Mouse (Mus musculus): Measurements from ENCODE around the gene Atg10. TPM values are rescaled to one million over a fixed set of nuclear protein-coding genes. Genes with fewer than 3 reads are reported as not detected.

The Atg10 gene
- polyA plus RNA-seq, 1 experiment from 2014 or later = 15.1 TPM

DNA sequence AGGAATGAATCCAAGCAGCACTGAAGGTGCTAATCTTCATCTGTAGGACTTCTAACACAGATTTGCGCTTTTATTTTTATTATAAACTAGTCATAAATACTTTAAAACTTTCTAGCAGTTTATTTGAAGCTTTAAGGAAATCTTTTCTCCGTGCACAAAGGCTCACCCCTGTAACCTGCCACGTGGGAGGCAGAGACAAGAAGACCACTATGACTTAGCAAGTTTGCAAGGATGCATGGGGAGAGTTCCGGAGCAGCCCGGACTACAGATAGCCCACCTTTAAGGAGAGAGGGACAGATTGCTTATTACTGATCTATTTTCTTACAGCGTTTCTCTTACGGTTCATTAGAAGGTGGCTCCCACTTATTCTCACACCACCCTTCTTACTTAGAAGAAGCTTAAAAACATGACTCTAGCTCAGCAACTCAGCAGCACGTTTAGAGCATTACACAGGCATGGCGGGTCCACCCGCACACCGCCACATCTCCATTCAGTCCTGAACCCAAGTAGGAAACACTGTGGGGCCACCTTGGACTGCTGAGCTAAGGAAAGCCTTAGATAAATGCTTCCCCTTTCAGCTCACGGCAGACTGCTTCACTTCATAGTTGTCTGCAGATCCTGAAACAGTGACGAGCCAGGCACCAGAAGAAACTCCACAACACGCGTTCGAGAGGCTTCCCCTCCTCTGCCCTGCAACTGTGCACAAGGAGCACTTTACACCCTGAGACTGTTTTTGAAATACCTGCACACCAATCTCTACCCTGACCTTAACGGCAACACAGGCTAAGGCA, 54.0 kb downstream of the Atg10 start:
- Histone ChIP-seq H3K36me3 (no peaks in the 10 kb centered on the region), H3K9me3 (no peaks in the 10 kb centered on the region), H3K4me1 (peaks cover 37% of the 10 kb centered on the region), H3K27me3 (ENCODE audit: insufficient read depth, poor library complexity, severe bottlenecking) (no peaks in the 10 kb centered on the region), H3K27ac (peak overlapping the region; percentile 29; the same call in 1 of the 2 replicates), H3K4me3 (no peak overlapping the region)
- 64% methylated on average over 17 of the region's 17 CpGs for WGBS
- no peak for DNase-seq (ENCODE audit: low spot score)

DNA sequence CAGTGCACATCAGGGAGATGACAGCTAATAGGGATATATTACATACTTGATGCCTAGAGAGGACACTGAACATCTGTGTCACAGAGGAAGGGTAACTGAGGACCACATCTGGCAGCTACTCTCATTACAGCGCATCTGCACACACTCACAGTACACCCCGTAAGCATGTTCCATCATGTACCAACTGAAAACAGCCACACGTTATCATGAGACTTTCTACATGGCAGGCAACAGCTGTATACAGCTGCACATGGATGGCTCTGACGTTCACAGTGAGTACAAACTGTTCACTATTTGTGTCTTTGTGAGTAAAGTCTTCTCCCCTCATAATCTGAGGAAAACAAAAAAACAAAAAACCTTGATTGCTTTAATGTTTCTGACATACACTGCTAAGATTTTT, 55.3 kb downstream of the Atg10 start:
- WGBS = 83% methylated on average over 4 of the region's 4 CpGs
- Histone ChIP-seq H3K27me3 (ENCODE audit: insufficient read depth, poor library complexity, severe bottlenecking) (no peaks in the 10 kb centered on the region), H3K4me1 (peaks cover 43% of the 10 kb centered on the region), H3K9me3 (no peaks in the 10 kb centered on the region), H3K36me3 (no peaks in the 10 kb centered on the region), H3K27ac (no peak overlapping the region), H3K4me3 (no peak overlapping the region)
- DNase-seq (ENCODE audit: low spot score) = no peak

DNA sequence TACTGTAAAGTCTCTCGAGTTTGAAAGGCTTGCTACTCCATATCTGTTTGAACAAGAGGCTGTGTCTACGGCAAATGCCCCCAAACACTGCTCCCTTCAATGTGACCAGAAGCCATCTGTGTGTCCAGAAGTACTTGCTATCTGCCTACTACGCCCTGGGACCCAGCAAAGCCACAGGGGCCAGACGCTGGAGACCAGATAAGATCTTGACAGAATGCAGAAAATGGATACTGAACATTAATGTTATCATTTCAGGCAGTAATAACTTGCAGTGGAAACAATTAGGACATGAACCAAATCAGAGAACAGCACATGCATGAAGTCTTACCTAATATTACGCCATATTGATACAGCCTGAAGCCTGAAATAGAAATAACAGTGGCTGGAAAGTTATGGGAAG, 56.2 kb downstream of the Atg10 start:
- WGBS = 34% methylated on average over 5 of the region's 5 CpGs
- no peaks in the 10 kb centered on the region for H3K9me3 ChIP-seq
- H3K4me1 ChIP-seq = peaks cover 50% of the 10 kb centered on the region
- no peak overlapping the region for H3K4me3 ChIP-seq
- no peaks in the 10 kb centered on the region for H3K27me3 ChIP-seq (ENCODE audit: insufficient read depth, poor library complexity, severe bottlenecking)
- no peak for DNase-seq (ENCODE audit: low spot score)
- H3K27ac ChIP-seq = no peak overlapping the region
- no peaks in the 10 kb centered on the region for H3K36me3 ChIP-seq

DNA sequence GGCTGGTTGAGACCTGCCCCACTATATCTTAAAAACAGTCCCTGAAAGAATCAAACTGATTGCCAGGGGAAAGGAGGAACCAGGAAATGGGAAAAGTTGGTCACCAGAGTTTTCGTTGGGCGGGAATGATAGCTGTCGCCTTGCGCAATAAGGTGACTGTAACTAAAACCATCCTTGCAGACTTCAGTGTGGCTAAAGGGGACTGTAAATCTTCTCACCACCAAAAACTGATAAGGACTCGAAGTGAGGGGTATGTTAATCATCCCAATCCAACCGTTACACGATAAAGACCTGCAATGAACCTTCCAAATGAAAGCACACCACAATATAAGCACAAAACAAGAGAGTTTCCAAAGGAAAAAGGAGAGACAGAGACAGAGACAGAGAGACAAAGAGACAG, 57.5 kb downstream of the Atg10 start:
- Histone ChIP-seq H3K36me3 (no peaks in the 10 kb centered on the region), H3K27me3 (ENCODE audit: insufficient read depth, poor library complexity, severe bottlenecking) (no peaks in the 10 kb centered on the region), H3K4me3 (no peak overlapping the region), H3K4me1 (peaks cover 52% of the 10 kb centered on the region), H3K9me3 (no peaks in the 10 kb centered on the region), H3K27ac (no peak overlapping the region)
- DNase-seq (ENCODE audit: low spot score) = no peak
- WGBS = 64% methylated on average over 7 of the region's 7 CpGs

GRCm38 (mm10) chr13:91165200-91165599, 58.6 kb downstream of the Atg10 start:
- Histone ChIP-seq H3K4me3 (no peak overlapping the region), H3K36me3 (no peaks in the 10 kb centered on the region), H3K9me3 (no peaks in the 10 kb centered on the region), H3K27me3 (ENCODE audit: insufficient read depth, poor library complexity, severe bottlenecking) (no peaks in the 10 kb centered on the region), H3K27ac (peak overlapping the region; percentile 64; the same call in 1 of the 2 replicates), H3K4me1 (peaks cover 52% of the 10 kb centered on the region)
- no peak for DNase-seq (ENCODE audit: low spot score)
- 69% methylated on average over 6 of the region's 6 CpGs for WGBS

DNA sequence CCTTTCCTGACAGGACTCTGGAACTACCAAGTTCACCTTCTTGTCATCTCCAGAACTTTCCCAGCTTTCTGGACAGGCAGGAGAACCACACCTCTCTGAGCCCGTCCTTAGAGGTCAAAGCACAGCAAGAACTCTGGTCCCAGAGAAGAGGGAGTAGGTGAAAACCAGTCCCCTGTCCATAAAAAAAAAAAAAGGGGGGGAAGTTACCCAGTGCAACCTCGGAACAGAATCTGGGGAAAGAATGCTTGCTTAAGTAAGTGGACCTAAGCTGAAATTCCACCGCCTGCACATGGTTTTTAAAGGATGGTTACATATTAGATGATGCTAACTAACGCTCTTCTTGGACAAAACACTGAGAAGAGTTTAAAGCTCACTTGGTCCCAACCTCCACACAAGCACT, 60.5 kb downstream of the Atg10 start:
- no peak overlapping the region for H3K27ac ChIP-seq
- no peak for DNase-seq (ENCODE audit: low spot score)
- no peaks in the 10 kb centered on the region for H3K9me3 ChIP-seq
- no peaks in the 10 kb centered on the region for H3K27me3 ChIP-seq (ENCODE audit: insufficient read depth, poor library complexity, severe bottlenecking)
- WGBS = 67% methylated on average over 4 of the region's 4 CpGs
- no peaks in the 10 kb centered on the region for H3K36me3 ChIP-seq
- peaks cover 46% of the 10 kb centered on the region for H3K4me1 ChIP-seq
- no peak overlapping the region for H3K4me3 ChIP-seq

- WGBS = 46% methylated on average over 5 of the region's 5 CpGs
- H3K27ac ChIP-seq = no peak overlapping the region
- no peak overlapping the region for H3K4me3 ChIP-seq
- no peaks in the 10 kb centered on the region for H3K9me3 ChIP-seq
- no peaks in the 10 kb centered on the region for H3K27me3 ChIP-seq (ENCODE audit: insufficient read depth, poor library complexity, severe bottlenecking)
- no peaks in the 10 kb centered on the region for H3K36me3 ChIP-seq
- peaks cover 42% of the 10 kb centered on the region for H3K4me1 ChIP-seq
- DNase-seq (ENCODE audit: low spot score) = no peak
Observed at GRCm38 (mm10) chr13:91162452-91162851, 61.3 kb downstream of the Atg10 start.

DNA sequence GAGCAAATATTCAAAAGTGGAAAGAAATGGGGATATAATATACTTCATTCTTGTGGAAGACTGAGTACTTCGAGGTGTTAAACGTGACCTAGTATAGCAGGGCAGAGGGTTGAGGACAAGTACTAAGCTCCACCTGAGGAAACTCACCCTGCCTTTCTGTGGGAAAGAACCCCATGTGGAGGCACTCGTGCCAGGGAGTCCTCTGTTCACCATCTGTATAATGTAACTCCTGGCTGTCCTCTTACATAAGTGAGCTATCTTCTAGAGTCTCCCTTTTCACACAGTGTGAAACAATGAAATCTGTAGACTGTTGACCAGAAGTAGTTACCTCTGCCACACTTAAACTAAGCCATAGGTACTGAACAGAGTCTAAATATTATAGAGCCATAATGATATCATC, 63.2 kb downstream of the Atg10 start:
- no peak for DNase-seq (ENCODE audit: low spot score)
- H3K4me1 ChIP-seq = peaks cover 25% of the 10 kb centered on the region
- no peaks in the 10 kb centered on the region for H3K27me3 ChIP-seq (ENCODE audit: insufficient read depth, poor library complexity, severe bottlenecking)
- no peaks in the 10 kb centered on the region for H3K36me3 ChIP-seq
- 75% methylated on average over 3 of the region's 3 CpGs for WGBS
- no peaks in the 10 kb centered on the region for H3K9me3 ChIP-seq
- no peak overlapping the region for H3K27ac ChIP-seq
- no peak overlapping the region for H3K4me3 ChIP-seq

DNA sequence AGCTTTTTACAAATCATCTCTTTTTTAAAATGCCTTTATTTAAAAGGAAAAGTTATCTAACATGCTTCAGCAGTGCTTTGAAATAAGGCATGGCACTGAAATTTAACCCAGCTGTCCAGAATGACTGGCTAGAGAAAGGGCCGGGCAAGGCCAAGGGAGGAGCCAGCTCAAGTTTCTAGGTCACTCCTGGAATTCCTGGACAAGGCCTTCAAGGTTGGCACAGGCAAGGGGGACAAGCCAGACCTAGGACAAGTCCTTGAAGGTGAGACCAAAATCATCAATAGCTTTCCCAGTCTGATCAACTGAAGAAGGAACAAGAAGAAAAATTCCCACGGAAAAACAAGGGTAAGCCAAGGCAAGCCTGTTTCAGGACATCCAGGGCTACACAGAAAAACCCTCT, 63.9 kb downstream of the Atg10 start:
- H3K27me3 ChIP-seq (ENCODE audit: insufficient read depth, poor library complexity, severe bottlenecking) = no peaks in the 10 kb centered on the region
- 65% methylated on average over 2 of the region's 2 CpGs for WGBS
- no peak overlapping the region for H3K27ac ChIP-seq
- H3K36me3 ChIP-seq = no peaks in the 10 kb centered on the region
- H3K9me3 ChIP-seq = no peaks in the 10 kb centered on the region
- no peak overlapping the region for H3K4me3 ChIP-seq
- DNase-seq (ENCODE audit: low spot score) = no peak
- peaks cover 17% of the 10 kb centered on the region for H3K4me1 ChIP-seq

DNA sequence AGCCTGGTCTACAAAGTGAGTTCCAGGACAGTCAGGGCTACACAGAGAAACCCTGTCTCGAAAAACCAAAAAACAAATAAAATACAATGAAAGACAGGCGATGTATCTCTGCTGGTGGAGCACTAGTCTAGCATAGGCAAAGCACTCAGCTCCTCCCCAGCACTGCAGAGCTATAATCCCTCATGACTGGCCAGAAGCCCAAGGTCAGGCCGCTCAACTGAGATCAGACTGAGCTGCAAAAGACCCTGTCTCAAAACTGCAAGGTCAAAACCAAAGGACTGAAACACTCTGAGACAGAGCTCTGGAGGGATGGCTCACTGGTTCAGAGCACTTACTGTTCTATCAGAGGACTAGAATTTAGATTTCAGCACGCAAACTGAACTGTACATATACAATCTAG, 65.8 kb downstream of the Atg10 start:
- 83% methylated on average over 4 of the region's 4 CpGs for WGBS
- no peak for DNase-seq (ENCODE audit: low spot score)
- 0 out of 2 replicates have a peak, but pooled peaks cover 6% of the 10 kb centered on the region for H3K4me1 ChIP-seq
- H3K9me3 ChIP-seq = no peaks in the 10 kb centered on the region
- H3K27me3 ChIP-seq (ENCODE audit: insufficient read depth, poor library complexity, severe bottlenecking) = no peaks in the 10 kb centered on the region
- H3K4me3 ChIP-seq = no peak overlapping the region
- H3K27ac ChIP-seq = no peak overlapping the region
- no peaks in the 10 kb centered on the region for H3K36me3 ChIP-seq

- Histone ChIP-seq H3K36me3 (no peaks in the 10 kb centered on the region), H3K4me3 (no peak overlapping the region)
Observed at GRCm38 (mm10) chr13:91157429-91157828, 66.3 kb downstream of the Atg10 start.

DNA sequence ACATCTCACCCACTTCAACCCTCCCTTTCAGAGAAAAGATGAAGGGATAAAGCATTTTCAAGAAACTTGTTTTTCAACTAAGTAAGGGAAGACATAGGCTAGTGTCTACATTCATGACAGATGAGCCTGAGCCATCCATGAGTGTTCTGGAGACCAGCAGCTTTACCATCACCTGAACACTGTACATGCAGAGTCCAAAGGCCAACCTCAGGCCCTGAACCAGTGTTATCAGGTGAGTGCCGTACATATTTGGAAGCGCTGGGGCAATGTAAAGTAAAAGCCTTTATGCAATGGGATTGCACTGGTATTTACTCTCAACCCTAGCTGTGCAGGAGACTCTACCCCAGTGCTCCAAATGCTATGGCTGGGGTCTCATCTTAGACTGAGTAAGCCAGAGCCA, 66.8 kb downstream of the Atg10 start:
- 89% methylated on average over 2 of the region's 2 CpGs for WGBS
- no peak overlapping the region for H3K4me3 ChIP-seq
- no peak overlapping the region for H3K27ac ChIP-seq
- H3K9me3 ChIP-seq = no peaks in the 10 kb centered on the region
- H3K4me1 ChIP-seq = no peaks in the 10 kb centered on the region
- no peak for DNase-seq (ENCODE audit: low spot score)
- H3K27me3 ChIP-seq (ENCODE audit: insufficient read depth, poor library complexity, severe bottlenecking) = no peaks in the 10 kb centered on the region
- H3K36me3 ChIP-seq = no peaks in the 10 kb centered on the region

More at GRCm38 (mm10) chr13:91157429-91157828, 66.3 kb downstream of the Atg10 start:
- no peak overlapping the region for H3K27ac ChIP-seq
- no peaks in the 10 kb centered on the region for H3K9me3 ChIP-seq
- H3K4me1 ChIP-seq = 0 out of 2 replicates have a peak, but pooled peaks cover 1% of the 10 kb centered on the region
- no peaks in the 10 kb centered on the region for H3K27me3 ChIP-seq (ENCODE audit: insufficient read depth, poor library complexity, severe bottlenecking)
- no peak for DNase-seq (ENCODE audit: low spot score)

- WGBS = 87% methylated on average over 5 of the region's 5 CpGs
- DNase-seq (ENCODE audit: low spot score) = no peak
- Histone ChIP-seq H3K4me1 (no peaks in the 10 kb centered on the region), H3K9me3 (no peaks in the 10 kb centered on the region), H3K27ac (no peak overlapping the region), H3K4me3 (no peak overlapping the region), H3K27me3 (ENCODE audit: insufficient read depth, poor library complexity, severe bottlenecking) (no peaks in the 10 kb centered on the region), H3K36me3 (no peaks in the 10 kb centered on the region)
Observed at GRCm38 (mm10) chr13:91156308-91156707, 67.5 kb downstream of the Atg10 start.

All from heart, embryonic 10.5 days (tissue).